Mouse (Mus musculus): ENCODE measurements around the gene Cabp1.

GRCm38 (mm10) chr5:115212861-115213260 lies 18.7 kb upstream of the Cabp1 start:
- no peak for TF ChIP-seq CTCF (IDR thresholded peaks at IDR 0.05; ENCODE audit: extremely low read depth, insufficient read length, insufficient replicate concordance, low read depth, low read length)
- TF ChIP-seq POLR2A (IDR thresholded peaks at IDR 0.05; ENCODE audit: low read depth, low read length): no peak

All from small intestine, adult 2 months (tissue).